Mouse (Mus musculus): ENCODE measurements around the gene Vps13d. TPM values are rescaled to one million over a fixed set of nuclear protein-coding genes. Genes with fewer than 3 reads are reported as not detected.

Gene Vps13d
- 87.7 and 101 TPM in 2 replicates for total RNA-seq (2017)

- ATAC-seq (ENCODE audit: extremely low read depth, insufficient number of reproducible peaks, low FRiP score, poor library complexity, severe bottlenecking): peak; percentile 99
These were observed at the start of gene Vps13d for GRCm38 (mm10) chr4:145194559-145195162. TSS of gene Vps13d (minus strand) at chr4:145195005.

- ATAC-seq (ENCODE audit: extremely low read depth, insufficient number of reproducible peaks, low FRiP score, poor library complexity, severe bottlenecking): no peak
These were observed 48.0 kb upstream of the Vps13d start for GRCm38 (mm10) chr4:145242719-145243350.

- peak; percentile 80 for ATAC-seq (ENCODE audit: extremely low read depth, insufficient number of reproducible peaks, low FRiP score, poor library complexity, severe bottlenecking)
These were observed 46.0 kb upstream of the Vps13d start for GRCm38 (mm10) chr4:145240723-145241231.

- ATAC-seq (ENCODE audit: extremely low read depth, insufficient number of reproducible peaks, low FRiP score, poor library complexity, severe bottlenecking): no peak
These were observed 44.4 kb upstream of the Vps13d start for GRCm38 (mm10) chr4:145239049-145239830.

- peak; percentile 3; the same call in 1 of the 2 replicates for ATAC-seq (ENCODE audit: extremely low read depth, insufficient number of reproducible peaks, low FRiP score, poor library complexity, severe bottlenecking)
These were observed 41.2 kb upstream of the Vps13d start for GRCm38 (mm10) chr4:145236027-145236426.

GRCm38 (mm10) chr4:145233487-145234228 lies 38.9 kb upstream of the Vps13d start:
- peak; percentile 45 for ATAC-seq (ENCODE audit: extremely low read depth, insufficient number of reproducible peaks, low FRiP score, poor library complexity, severe bottlenecking)

- ATAC-seq (ENCODE audit: extremely low read depth, insufficient number of reproducible peaks, low FRiP score, poor library complexity, severe bottlenecking): no peak
These were observed 36.9 kb upstream of the Vps13d start for GRCm38 (mm10) chr4:145231732-145232131.

GRCm38 (mm10) chr4:145230647-145231046 lies 35.8 kb upstream of the Vps13d start:
- ATAC-seq (ENCODE audit: extremely low read depth, insufficient number of reproducible peaks, low FRiP score, poor library complexity, severe bottlenecking): no peak

- ATAC-seq (ENCODE audit: extremely low read depth, insufficient number of reproducible peaks, low FRiP score, poor library complexity, severe bottlenecking): no peak
These were observed 34.8 kb upstream of the Vps13d start for GRCm38 (mm10) chr4:145229524-145230163.

GRCm38 (mm10) chr4:145229051-145229450 lies 34.2 kb upstream of the Vps13d start:
- peak; percentile 14; the same call in 1 of the 2 replicates for ATAC-seq (ENCODE audit: extremely low read depth, insufficient number of reproducible peaks, low FRiP score, poor library complexity, severe bottlenecking)

- no peak for ATAC-seq (ENCODE audit: extremely low read depth, insufficient number of reproducible peaks, low FRiP score, poor library complexity, severe bottlenecking)
These were observed 29.8 kb upstream of the Vps13d start for GRCm38 (mm10) chr4:145224613-145225012.

GRCm38 (mm10) chr4:145222064-145222463 lies 27.3 kb upstream of the Vps13d start:
- no peak for ATAC-seq (ENCODE audit: extremely low read depth, insufficient number of reproducible peaks, low FRiP score, poor library complexity, severe bottlenecking)

GRCm38 (mm10) chr4:145221379-145221778 lies 26.6 kb upstream of the Vps13d start:
- ATAC-seq (ENCODE audit: extremely low read depth, insufficient number of reproducible peaks, low FRiP score, poor library complexity, severe bottlenecking): no peak

- ATAC-seq (ENCODE audit: extremely low read depth, insufficient number of reproducible peaks, low FRiP score, poor library complexity, severe bottlenecking): no peak
These were observed 25.2 kb upstream of the Vps13d start for GRCm38 (mm10) chr4:145220001-145220400.

- peak; percentile 33; the same call in 1 of the 2 replicates for ATAC-seq (ENCODE audit: extremely low read depth, insufficient number of reproducible peaks, low FRiP score, poor library complexity, severe bottlenecking)
These were observed 24.6 kb upstream of the Vps13d start for GRCm38 (mm10) chr4:145219240-145219985.

- no peak for ATAC-seq (ENCODE audit: extremely low read depth, insufficient number of reproducible peaks, low FRiP score, poor library complexity, severe bottlenecking)
These were observed 23.0 kb upstream of the Vps13d start for GRCm38 (mm10) chr4:145217837-145218236.

GRCm38 (mm10) chr4:145217046-145217445 lies 22.2 kb upstream of the Vps13d start:
- ATAC-seq (ENCODE audit: extremely low read depth, insufficient number of reproducible peaks, low FRiP score, poor library complexity, severe bottlenecking): no peak

GRCm38 (mm10) chr4:145215396-145215795 lies 20.6 kb upstream of the Vps13d start:
- ATAC-seq (ENCODE audit: extremely low read depth, insufficient number of reproducible peaks, low FRiP score, poor library complexity, severe bottlenecking): no peak

Data from neutrophil, adult 5-6 weeks (primary cell).